Mouse (Mus musculus) lung, postnatal 0 days (tissue): Measurements from ENCODE around the gene Krt76. TPM values are rescaled to one million over a fixed set of nuclear protein-coding genes. Genes with fewer than 3 reads are reported as not detected.

Source experiments
- ATAC-seq: fragments of 200-750 bp; cut with Nextera tagmentation; 2 replicates; pipeline ENCODE4 v1.8.0; 2017; ENCODE audit warnings: moderate library complexity
- DNase-seq: peaks from one replicate; pipeline ENCODE4 v3.0.0-alpha.2; 2016; ENCODE audit warnings: low spot score
- H3K27ac ChIP-seq: fragments of 300-500 bp; sonication (generic); 2 replicates; pipeline ENCODE4 v1.5.1; 2014; ENCODE audit warnings: antibody characterized with exemption, mild to moderate bottlenecking, low read length, mixed read lengths
- H3K27me3 ChIP-seq: fragments of 300-500 bp; sonication (generic); replicated peaks from 2 replicates; pipeline ENCODE4 v1.6.1; 2014; ENCODE audit warnings: low read length, mixed read lengths; ENCODE audit not compliant: insufficient read depth
- H3K36me3 ChIP-seq: fragments of 300-500 bp; sonication (generic); 2 replicates; pipeline ENCODE4 v1.6.1; 2014; ENCODE audit warnings: low read length, mixed read lengths; ENCODE audit not compliant: insufficient read depth
- H3K4me1 ChIP-seq: fragments of 300-500 bp; sonication (generic); 2 replicates; pipeline ENCODE4 v1.6.1; 2014; ENCODE audit warnings: antibody characterized with exemption, low read depth, low read length, mixed read lengths; ENCODE audit not compliant: insufficient read depth
- H3K4me2 ChIP-seq: fragments of 300-500 bp; sonication (generic); replicated peaks from 2 replicates; pipeline ENCODE4 v1.6.1; 2014; ENCODE audit warnings: low read depth, mild to moderate bottlenecking, low read length, moderate library complexity, mixed read lengths
- H3K4me3 ChIP-seq: fragments of 300-500 bp; sonication (generic); 2 replicates; pipeline ENCODE4 v1.5.1; 2014; ENCODE audit warnings: low read depth, low read length
- H3K9ac ChIP-seq: fragments of 300-500 bp; sonication (generic); replicated peaks from 2 replicates; pipeline ENCODE4 v1.6.1; 2014; ENCODE audit warnings: low read depth, mild to moderate bottlenecking
- H3K9me3 ChIP-seq: fragments of 300-500 bp; sonication (generic); 2 replicates; pipeline ENCODE4 v1.6.1; 2016; ENCODE audit warnings: low read length, mixed read lengths
- CTCF ChIP-seq: IDR thresholded peaks from 2 replicates; pipeline ENCODE4 v1.5.1; 2016; ENCODE audit warnings: antibody characterized with exemption, mild to moderate bottlenecking
- EP300 ChIP-seq: IDR thresholded peaks from 2 replicates; pipeline ENCODE4 v1.6.1; 2016; ENCODE audit warnings: antibody characterized with exemption, mild to moderate bottlenecking, control low read depth
- WGBS: fragments of 180-500 bp; shearing (Covaris S2); extraction: QIAGEN DNeasy Blood & Tissue Kit; methylation state at CpG from one replicate; pipeline ENCODE4 v1.1.7; 2014; 5-methylcytosine and 5-hydroxymethylcytosine counted together
- polyA plus RNA-seq: library from polyadenylated mRNA; unstranded; fragments of >200 nt; fragmentation: Nextera tagmentation; extraction: Ambion mirVana; gene quantifications from 2 replicates; pipeline ENCODE4 v1.2.1, GENCODE M21; 2015

The Krt76 gene
- polyA plus RNA-seq, 1 experiment from 2014 or later: not detected

DNA sequence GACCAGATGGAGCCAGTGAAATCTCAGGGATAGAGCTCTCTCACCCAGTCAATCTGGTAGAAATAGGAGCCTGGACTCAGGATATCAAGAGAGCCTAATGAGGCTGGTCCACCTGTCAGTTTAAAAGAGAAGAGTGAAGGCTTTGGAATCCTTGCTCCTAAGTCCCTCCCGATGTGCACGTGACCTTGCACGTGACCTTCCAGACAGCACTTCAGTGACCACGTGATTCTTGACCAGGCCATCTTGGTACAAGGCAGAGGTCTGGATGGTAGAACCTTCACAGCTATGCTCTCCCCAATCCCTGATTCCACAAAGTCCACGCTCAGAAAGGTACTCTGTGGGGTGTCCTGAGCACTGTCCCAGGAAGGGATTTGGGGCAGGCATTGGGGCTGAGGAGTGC lies 12.1 kb upstream of the Krt76 start:
- H3K4me1 ChIP-seq: no peaks in the 10 kb centered on the region
- no peaks in the 10 kb centered on the region for H3K36me3 ChIP-seq
- DNase-seq: no peak
- H3K4me3 ChIP-seq: no peak overlapping the region
- no peaks in the 10 kb centered on the region for H3K9me3 ChIP-seq
- H3K9ac ChIP-seq: no peak overlapping the region
- 72% methylated on average over 5 of the region's 5 CpGs for WGBS
- TF ChIP-seq CTCF: no peak
- no peak overlapping the region for H3K27ac ChIP-seq
- no peak for ATAC-seq
- no peaks in the 10 kb centered on the region for H3K27me3 ChIP-seq
- H3K4me2 ChIP-seq: no peak overlapping the region

DNA sequence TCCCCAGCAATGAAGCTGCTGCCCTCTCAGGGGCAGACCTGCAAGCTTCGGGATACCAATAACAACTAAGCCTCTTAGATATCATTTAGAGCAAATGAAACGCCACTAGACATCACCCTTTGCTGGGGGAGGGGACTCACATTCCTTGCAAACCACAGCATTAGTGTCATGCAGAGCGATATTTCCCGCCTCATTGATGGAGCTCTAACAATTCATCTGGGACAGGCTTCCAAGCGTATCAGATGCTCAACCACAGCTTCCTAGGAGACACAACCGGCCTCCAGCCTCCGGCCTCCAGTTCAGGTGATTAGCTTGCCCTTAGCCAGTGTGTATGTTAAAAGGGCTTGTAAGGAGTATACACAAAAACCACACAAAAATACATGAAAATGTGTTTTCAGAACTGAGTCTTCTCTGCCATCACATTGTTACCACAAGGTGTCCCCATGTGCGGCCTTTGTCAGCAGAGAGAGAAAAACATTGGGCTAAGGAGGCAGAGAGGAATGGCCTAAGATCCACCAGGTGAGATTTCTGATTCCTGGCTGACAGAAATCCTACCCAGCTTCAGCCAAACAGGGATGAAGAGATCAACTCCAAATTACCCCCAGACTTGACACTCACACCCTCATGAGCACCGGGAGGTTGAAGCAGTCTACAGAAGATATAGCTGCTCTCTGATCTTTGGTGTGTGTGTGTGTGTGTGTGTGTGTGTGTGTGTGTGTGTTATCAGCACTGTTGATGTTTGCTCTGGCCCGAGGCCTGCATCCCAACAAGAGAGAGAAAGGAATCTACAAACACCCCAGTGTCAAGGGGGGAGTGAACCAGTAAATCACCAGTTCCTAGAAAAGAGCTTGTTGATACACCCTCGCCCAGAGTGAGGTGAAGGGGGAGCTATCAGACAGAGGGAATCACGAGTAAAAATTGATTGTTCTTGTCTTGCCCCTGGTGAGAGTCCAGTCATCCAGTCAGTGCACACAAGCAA lies 9.7 kb upstream of the Krt76 start:
- no peak overlapping the region for H3K4me3 ChIP-seq
- H3K9me3 ChIP-seq: no peaks in the 10 kb centered on the region
- WGBS: 47% methylated on average over 12 of the region's 12 CpGs
- TF ChIP-seq EP300 (no peak), CTCF (peak; percentile 57)
- H3K4me2 ChIP-seq: no peak overlapping the region
- no peak overlapping the region for H3K9ac ChIP-seq
- DNase-seq: no peak
- no peaks in the 10 kb centered on the region for H3K4me1 ChIP-seq
- no peak for ATAC-seq
- no peaks in the 10 kb centered on the region for H3K27me3 ChIP-seq
- no peaks in the 10 kb centered on the region for H3K36me3 ChIP-seq
- no peak overlapping the region for H3K27ac ChIP-seq

DNA sequence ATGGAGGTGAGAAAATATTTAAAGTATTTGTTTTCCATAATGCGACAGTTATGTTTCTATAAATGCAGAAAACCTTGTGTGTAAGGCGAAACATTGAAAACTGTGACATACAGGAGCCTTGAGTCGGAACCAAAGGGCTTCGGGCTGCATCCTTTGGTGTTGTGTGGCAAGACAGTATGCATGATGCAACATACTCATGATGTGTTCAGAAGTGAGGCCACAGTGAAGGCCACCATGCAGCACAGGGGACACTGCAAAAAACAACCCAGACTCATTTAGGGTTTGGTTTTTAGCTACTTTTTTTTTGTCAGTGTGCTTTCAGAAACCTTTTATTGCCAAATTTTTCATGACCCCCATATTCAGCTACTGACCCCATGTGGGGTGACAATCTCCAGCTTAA lies 2.5 kb upstream of the Krt76 start:
- Histone ChIP-seq H3K27ac (no peak overlapping the region), H3K9me3 (no peaks in the 10 kb centered on the region), H3K4me1 (no peaks in the 10 kb centered on the region), H3K4me3 (no peak overlapping the region), H3K27me3 (no peaks in the 10 kb centered on the region), H3K9ac (no peak overlapping the region), H3K4me2 (no peak overlapping the region), H3K36me3 (no peaks in the 10 kb centered on the region)
- DNase-seq: no peak
- 88% methylated on average over 4 of the region's 4 CpGs for WGBS
- TF ChIP-seq EP300 (no peak), CTCF (no peak)
- ATAC-seq: no peak

DNA sequence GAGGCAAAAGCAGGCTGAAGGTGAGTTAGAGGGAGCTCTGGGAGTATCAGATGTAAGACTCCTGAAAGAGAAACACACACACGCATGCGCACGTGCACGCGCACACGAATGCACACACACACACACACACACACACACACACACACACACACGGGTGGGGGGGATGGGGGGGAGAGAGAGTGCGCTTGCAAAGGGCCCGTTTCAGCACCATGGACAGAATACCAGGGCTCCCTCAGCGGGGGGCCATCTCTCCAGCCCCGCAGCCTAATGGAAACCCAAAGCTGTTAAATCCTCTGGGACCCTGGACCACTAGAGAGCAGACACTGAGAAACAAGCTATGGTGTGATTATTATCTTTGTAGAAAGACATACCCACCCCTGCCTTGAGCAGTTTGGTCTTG lies 12.9 kb downstream of the Krt76 start:
- Histone ChIP-seq H3K27ac (no peak overlapping the region), H3K9ac (no peak overlapping the region), H3K4me3 (no peak overlapping the region), H3K27me3 (no peaks in the 10 kb centered on the region), H3K4me2 (no peak overlapping the region), H3K9me3 (no peaks in the 10 kb centered on the region), H3K4me1 (no peaks in the 10 kb centered on the region), H3K36me3 (no peaks in the 10 kb centered on the region)
- ATAC-seq (no peak), DNase-seq (no peak)
- whole genome bisulfite sequencing: 30% methylated on average over 11 of the region's 11 CpGs
- TF ChIP-seq EP300: no peak
- TF ChIP-seq CTCF: no peak

DNA sequence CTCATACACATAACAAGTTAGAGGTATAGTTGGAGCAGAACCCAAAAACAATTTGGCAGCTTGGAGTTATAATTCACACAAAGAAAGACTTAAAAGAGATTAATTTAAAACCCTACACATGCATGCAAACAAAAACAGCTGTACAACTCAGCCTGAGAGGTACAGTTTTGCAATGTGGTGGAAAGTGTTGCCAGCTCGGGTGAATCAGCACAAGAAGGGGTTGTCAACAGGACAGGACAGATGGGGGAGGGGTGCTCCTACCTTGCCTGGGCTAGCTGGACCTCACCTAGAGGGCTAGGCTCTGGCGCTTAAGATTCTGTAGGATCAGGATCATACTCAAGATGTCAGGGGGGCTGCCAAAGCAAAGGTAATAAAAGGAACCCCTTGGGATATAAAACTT lies 14.7 kb downstream of the Krt76 start:
- Histone ChIP-seq H3K27ac (no peak overlapping the region), H3K9me3 (no peaks in the 10 kb centered on the region), H3K9ac (no peak overlapping the region), H3K36me3 (no peaks in the 10 kb centered on the region), H3K4me3 (no peak overlapping the region), H3K4me1 (no peaks in the 10 kb centered on the region), H3K4me2 (no peak overlapping the region), H3K27me3 (no peaks in the 10 kb centered on the region)
- 56% methylated on average over 2 of the region's 2 CpGs for WGBS
- TF ChIP-seq EP300 (no peak), CTCF (no peak)
- ATAC-seq (no peak), DNase-seq (no peak)

DNA sequence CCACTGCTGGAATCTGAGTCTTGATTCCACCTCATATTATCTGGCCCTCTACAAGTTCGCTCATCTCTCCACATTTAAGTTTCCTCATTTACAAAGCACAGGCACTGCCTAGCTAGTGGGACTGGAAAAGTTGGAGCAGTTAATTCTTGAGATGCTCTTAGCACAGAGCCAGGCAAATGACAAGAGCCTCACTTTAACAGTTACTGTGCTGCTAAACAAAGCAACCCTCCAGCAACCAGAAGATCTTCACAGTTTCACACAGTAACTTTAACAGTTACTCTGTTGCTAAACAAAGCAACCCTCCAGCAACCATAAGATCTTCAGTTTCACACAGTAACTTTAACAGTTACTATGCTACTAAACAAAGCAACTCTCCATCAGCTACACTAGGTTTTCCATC lies 18.3 kb downstream of the Krt76 start:
- ATAC-seq: no peak
- Histone ChIP-seq H3K27ac (no peak overlapping the region), H3K27me3 (no peaks in the 10 kb centered on the region), H3K36me3 (no peaks in the 10 kb centered on the region), H3K4me3 (no peak overlapping the region), H3K9ac (no peak overlapping the region), H3K9me3 (no peaks in the 10 kb centered on the region), H3K4me2 (no peak overlapping the region), H3K4me1 (no peaks in the 10 kb centered on the region)
- TF ChIP-seq CTCF (no peak), EP300 (no peak)
- 81% methylated on average over 1 of the region's 1 CpGs for WGBS
- DNase-seq: no peak

DNA sequence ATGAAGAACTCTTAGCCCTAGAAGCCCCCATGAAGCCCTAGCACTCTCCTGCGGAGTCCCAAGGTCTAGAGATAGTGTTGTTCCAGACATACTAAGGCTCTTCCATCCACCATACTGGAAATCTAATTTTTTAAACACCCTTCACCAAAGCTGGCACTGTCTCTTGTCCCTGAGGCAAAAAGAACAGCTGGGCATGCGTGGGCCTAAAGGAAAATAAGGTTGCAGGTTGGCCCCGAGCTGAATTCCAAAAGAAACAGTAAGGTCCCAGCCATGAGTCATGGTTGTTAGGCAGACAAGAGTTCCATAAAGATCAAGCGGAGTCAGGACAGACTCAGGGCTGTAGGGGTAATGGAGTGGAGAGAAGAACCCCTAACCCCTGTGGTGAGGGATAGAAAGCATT lies 19.5 kb downstream of the Krt76 start:
- no peaks in the 10 kb centered on the region for H3K27me3 ChIP-seq
- H3K36me3 ChIP-seq: no peaks in the 10 kb centered on the region
- H3K9me3 ChIP-seq: no peaks in the 10 kb centered on the region
- H3K4me2 ChIP-seq: no peak overlapping the region
- no peak for ATAC-seq
- no peak overlapping the region for H3K27ac ChIP-seq
- 71% methylated on average over 4 of the region's 4 CpGs for WGBS
- TF ChIP-seq EP300 (no peak), CTCF (no peak)
- no peaks in the 10 kb centered on the region for H3K4me1 ChIP-seq
- DNase-seq: no peak
- no peak overlapping the region for H3K4me3 ChIP-seq
- no peak overlapping the region for H3K9ac ChIP-seq
